Mouse (Mus musculus): ENCODE results near the gene Slc22a17. TPM values are rescaled to one million over a fixed set of nuclear protein-coding genes. Genes with fewer than 3 reads are reported as not detected.

Slc22a17 gene
- polyA plus RNA-seq, 1 experiment from 2014 or later, result 52.4 TPM

DNA sequence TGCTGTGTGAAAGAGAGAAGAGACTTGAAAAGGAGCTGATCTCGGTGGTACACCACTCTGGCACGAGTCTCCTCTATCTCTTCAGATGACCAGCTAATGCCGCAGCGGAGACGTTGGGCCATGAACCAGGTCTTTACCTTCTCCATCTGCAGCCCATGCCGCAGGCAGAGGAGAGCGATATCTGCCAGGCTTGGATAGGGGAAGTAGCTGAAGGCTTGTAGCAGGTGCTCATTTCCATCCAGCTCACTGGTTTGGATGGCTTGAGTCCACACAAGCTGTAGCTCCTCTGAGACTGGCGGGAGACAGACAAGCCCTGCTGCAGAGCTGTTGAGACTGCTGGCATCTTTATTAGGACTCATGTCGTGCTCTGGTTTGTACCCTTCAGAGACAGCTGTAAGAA, 55.0 kb downstream of the Slc22a17 start:
- Histone ChIP-seq H3K27ac (no peak overlapping the region), H3K27me3 (ENCODE audit: insufficient read depth, poor library complexity, severe bottlenecking) (no peaks in the 10 kb centered on the region), H3K4me1 (peaks cover 18% of the 10 kb centered on the region; the same call in 1 of the 2 replicates), H3K4me3 (no peak overlapping the region), H3K36me3 (peaks cover 32% of the 10 kb centered on the region), H3K9me3 (no peaks in the 10 kb centered on the region)
- no peak for DNase-seq (ENCODE audit: low spot score)
- 85% methylated on average over 9 of the region's 9 CpGs for WGBS

DNA sequence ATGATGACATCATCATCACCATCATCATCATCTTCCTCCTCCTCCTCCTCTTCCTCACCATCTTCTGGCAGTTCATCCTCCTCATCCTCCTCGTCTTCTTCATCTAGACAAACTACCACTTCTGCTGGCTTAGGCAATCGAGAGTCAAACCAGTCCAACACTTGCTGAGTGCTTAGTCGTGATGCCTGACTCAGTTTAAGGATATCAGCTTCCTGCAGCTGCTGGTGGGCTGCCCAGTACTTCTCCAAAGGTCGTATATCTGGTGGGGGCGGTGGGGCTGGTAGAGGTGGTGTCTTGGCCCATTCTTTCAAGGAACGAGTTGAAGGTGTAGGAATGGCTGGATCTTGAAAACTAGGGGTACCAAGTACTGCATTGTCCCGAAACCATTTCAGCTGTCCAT, 56.2 kb downstream of the Slc22a17 start:
- H3K4me1 ChIP-seq, result peaks cover 18% of the 10 kb centered on the region; the same call in 1 of the 2 replicates
- 83% methylated on average over 7 of the region's 7 CpGs for WGBS
- no peak for DNase-seq (ENCODE audit: low spot score)
- H3K36me3 ChIP-seq, result peaks cover 32% of the 10 kb centered on the region
- H3K9me3 ChIP-seq, result no peaks in the 10 kb centered on the region
- H3K27ac ChIP-seq, result no peak overlapping the region
- H3K4me3 ChIP-seq, result no peak overlapping the region
- no peaks in the 10 kb centered on the region for H3K27me3 ChIP-seq (ENCODE audit: insufficient read depth, poor library complexity, severe bottlenecking)

MicroRNA genes within 50 kb of the gene (microRNA counts, 519-probe panel; counts per million panel counts)
- 9,387 counts per million, percentile 95 among the panel's probes with 10 or more counts for microRNA mmu-miR-208a

Small RNA genes within 50 kb of the gene (microRNA-seq; reads per million reads assigned to microRNA genes)
- 21,085 reads per million, percentile 98 among the genes with 10 or more reads in this experiment for gene Mir208a

Other genes starting within 250 kb of the Slc22a17 start
- gene 1700123O20Rik, start 226.9 kb downstream of the Slc22a17 start, polyA plus RNA-seq (2016; fragmentation: Nextera tagmentation; extraction: Ambion mirVana), result 64.6 and 79.7 TPM in 2 replicates
- gene Acin1, start 226.2 kb downstream of the Slc22a17 start, polyA plus RNA-seq (2016; fragmentation: Nextera tagmentation; extraction: Ambion mirVana), result 80.3 and 110 TPM in 2 replicates
- gene Gm29776, start 214.3 kb downstream of the Slc22a17 start, polyA plus RNA-seq (2016; fragmentation: Nextera tagmentation; extraction: Ambion mirVana), result 0.10 and 0.38 TPM in 2 replicates
- not detected in 2 replicates for gene Cebpe, start 201.0 kb downstream of the Slc22a17 start, polyA plus RNA-seq (2016; fragmentation: Nextera tagmentation; extraction: Ambion mirVana)
- gene Slc7a8, start 131.2 kb downstream of the Slc22a17 start, polyA plus RNA-seq (2016; fragmentation: Nextera tagmentation; extraction: Ambion mirVana), result 2.4 and 2.7 TPM in 2 replicates
- gene Rnf212b, start 99.0 kb downstream of the Slc22a17 start, polyA plus RNA-seq (2016; fragmentation: Nextera tagmentation; extraction: Ambion mirVana), result not detected in 2 replicates
- 10.3 and 11.0 TPM in 2 replicates for gene Homez, start 42.2 kb downstream of the Slc22a17 start, polyA plus RNA-seq (2016; fragmentation: Nextera tagmentation; extraction: Ambion mirVana)
- 0.98 and 1.00 TPM in 2 replicates for gene Ppp1r3e, start 35.6 kb downstream of the Slc22a17 start, polyA plus RNA-seq (2016; fragmentation: Nextera tagmentation; extraction: Ambion mirVana)
- gene Bcl2l2, start 29.8 kb downstream of the Slc22a17 start, polyA plus RNA-seq (2016; fragmentation: Nextera tagmentation; extraction: Ambion mirVana), result 2.8 and 3.0 TPM in 2 replicates
- gene Gm20521, start 29.7 kb downstream of the Slc22a17 start, polyA plus RNA-seq (2016; fragmentation: Nextera tagmentation; extraction: Ambion mirVana), result not detected in 2 replicates
- gene Pabpn1, start 20.6 kb downstream of the Slc22a17 start, polyA plus RNA-seq (2016; fragmentation: Nextera tagmentation; extraction: Ambion mirVana), result 89.8 and 162 TPM in 2 replicates
- gene Efs, start 13.0 kb upstream of the Slc22a17 start, polyA plus RNA-seq (2016; fragmentation: Nextera tagmentation; extraction: Ambion mirVana), result 16.7 and 23.5 TPM in 2 replicates
- gene Il25, start 19.6 kb upstream of the Slc22a17 start, polyA plus RNA-seq (2016; fragmentation: Nextera tagmentation; extraction: Ambion mirVana), result not detected in 2 replicates
- gene Cmtm5, start 23.1 kb upstream of the Slc22a17 start, polyA plus RNA-seq (2016; fragmentation: Nextera tagmentation; extraction: Ambion mirVana), result 0.97 and 1.5 TPM in 2 replicates
- gene Myh6, start 53.8 kb upstream of the Slc22a17 start, polyA plus RNA-seq (2016; fragmentation: Nextera tagmentation; extraction: Ambion mirVana), result 2,034 and 3,157 TPM in 2 replicates
- not detected in 2 replicates for gene Gm17428, start 63.8 kb upstream of the Slc22a17 start, polyA plus RNA-seq (2016; fragmentation: Nextera tagmentation; extraction: Ambion mirVana)
- gene Myh7, start 81.5 kb upstream of the Slc22a17 start, polyA plus RNA-seq (2016; fragmentation: Nextera tagmentation; extraction: Ambion mirVana), result 2,022 and 5,104 TPM in 2 replicates
- gene Ngdn, start 102.3 kb upstream of the Slc22a17 start, polyA plus RNA-seq (2016; fragmentation: Nextera tagmentation; extraction: Ambion mirVana), result 73.7 and 88.8 TPM in 2 replicates
- 3.8 and 4.2 TPM in 2 replicates for gene Zfhx2, start 179.2 kb upstream of the Slc22a17 start, polyA plus RNA-seq (2016; fragmentation: Nextera tagmentation; extraction: Ambion mirVana)
- gene Thtpa, start 181.7 kb upstream of the Slc22a17 start, polyA plus RNA-seq (2016; fragmentation: Nextera tagmentation; extraction: Ambion mirVana), result 16.1 and 16.4 TPM in 2 replicates
- 15.6 and 18.9 TPM in 2 replicates for gene Ap1g2, start 193.5 kb upstream of the Slc22a17 start, polyA plus RNA-seq (2016; fragmentation: Nextera tagmentation; extraction: Ambion mirVana)
- gene Jph4, start 203.8 kb upstream of the Slc22a17 start, polyA plus RNA-seq (2016; fragmentation: Nextera tagmentation; extraction: Ambion mirVana), result 0.06 and 0.18 TPM in 2 replicates